Mouse (Mus musculus) kidney, postnatal 4 days (tissue): ENCODE results near the gene Sirt1.
"Not testable (repeated sequence)": the region's sequence is repeated elsewhere in the genome, so short reads cannot be mapped to it uniquely, and the experiment has no call there.

ENCODE experiments used
- DNase-seq, 2 experiments: peaks; one replicate each; pipeline ENCODE4 v3.0.0; 2021; ENCODE audit warnings: mixed read lengths in 2 of 2

The Sirt1 gene

GRCm38 (mm10) chr10:63386991-63387390 is 5.5 kb upstream of the Sirt1 start:
- DNase-seq: no peak

- peak; percentile 83 to 89 for DNase-seq
These were observed 4.9 kb upstream of the Sirt1 start for GRCm38 (mm10) chr10:63386444-63386843.

GRCm38 (mm10) chr10:63385897-63386296 is 4.4 kb upstream of the Sirt1 start:
- DNase-seq: not testable (repeated sequence)

- DNase-seq: peak; percentile 78 to 88
These were observed 1.1 kb upstream of the Sirt1 start, which contains the start of gene Dnajc12 for GRCm38 (mm10) chr10:63382372-63383279. TSS of gene Dnajc12 (plus strand) at chr10:63382443.

- DNase-seq: no peak
These were observed 2.4 kb downstream of the Sirt1 start for GRCm38 (mm10) chr10:63378948-63379680.

- peak; percentile 62 to 72 for DNase-seq
These were observed 4.0 kb downstream of the Sirt1 start for GRCm38 (mm10) chr10:63377468-63377867.

GRCm38 (mm10) chr10:63376303-63376702 is 5.2 kb downstream of the Sirt1 start:
- no peak for DNase-seq

- no peak for DNase-seq
These were observed 13.5 kb downstream of the Sirt1 start for GRCm38 (mm10) chr10:63368041-63368440.

- DNase-seq: no peak
These were observed 14.1 kb downstream of the Sirt1 start for GRCm38 (mm10) chr10:63367386-63367785.

- DNase-seq: no peak
These were observed 15.5 kb downstream of the Sirt1 start for GRCm38 (mm10) chr10:63365918-63366455.

GRCm38 (mm10) chr10:63360502-63360901 is 21.0 kb downstream of the Sirt1 start:
- no peak for DNase-seq

GRCm38 (mm10) chr10:63352111-63352510 is 29.4 kb downstream of the Sirt1 start:
- DNase-seq: no peak

- DNase-seq: not testable (repeated sequence)
These were observed 30.4 kb downstream of the Sirt1 start for GRCm38 (mm10) chr10:63351099-63351498.

- no peak for DNase-seq
These were observed 30.8 kb downstream of the Sirt1 start for GRCm38 (mm10) chr10:63350666-63351065.

GRCm38 (mm10) chr10:63348291-63348690 is 33.2 kb downstream of the Sirt1 start:
- DNase-seq: no peak

- DNase-seq: no peak
These were observed 36.8 kb downstream of the Sirt1 start for GRCm38 (mm10) chr10:63344751-63345150.

- no peak for DNase-seq
These were observed 40.2 kb downstream of the Sirt1 start for GRCm38 (mm10) chr10:63341351-63341750.

- DNase-seq: peak; percentile 94 to 96
These were observed 42.4 kb downstream of the Sirt1 start for GRCm38 (mm10) chr10:63338914-63339643.

- DNase-seq: peak; percentile 69 to 79
These were observed 43.3 kb downstream of the Sirt1 start for GRCm38 (mm10) chr10:63337951-63338836.

- no peak for DNase-seq
These were observed 44.2 kb downstream of the Sirt1 start for GRCm38 (mm10) chr10:63337326-63337725.

GRCm38 (mm10) chr10:63336901-63337300 is 44.6 kb downstream of the Sirt1 start:
- peak; percentile 7 to 13 for DNase-seq

GRCm38 (mm10) chr10:63327091-63327490 is 54.4 kb downstream of the Sirt1 start:
- DNase-seq: no peak
